Mouse (Mus musculus) forebrain, embryonic 16.5 days (tissue): ENCODE measurements at regions not wholly inside any gene's neighbourhood (a gene's known extent, or its start where the extent isn't known, plus 50 kb on each side); places are given as distances from the start of the nearest gene placed in this dataset.
"Not testable (repeated sequence)": the region's sequence is repeated elsewhere in the genome, so short reads cannot be mapped to it uniquely, and the experiment has no call there.

Experiments used
- ATAC-seq: fragments of 200-750 bp; cut with Nextera tagmentation; 2 replicates; pipeline ENCODE4 v1.8.0; 2017; ENCODE audit warnings: mild to moderate bottlenecking, moderate library complexity
- H3K27ac ChIP-seq: fragments of 300-500 bp; sonication (generic); 2 replicates; pipeline ENCODE4 v1.5.1; 2014; ENCODE audit warnings: low read length, control low read depth
- H3K27me3 ChIP-seq: fragments of 300-500 bp; sonication (generic); replicated peaks from 2 replicates; pipeline ENCODE4 v1.6.1; 2014; ENCODE audit warnings: low read length; ENCODE audit not compliant: control insufficient read depth, insufficient read depth
- H3K36me3 ChIP-seq: fragments of 300-500 bp; sonication (generic); 2 replicates; pipeline ENCODE4 v1.6.1; 2014; ENCODE audit not compliant: control insufficient read depth, insufficient read depth
- H3K4me1 ChIP-seq: fragments of 300-500 bp; sonication (generic); replicated peaks from 2 replicates; pipeline ENCODE4 v1.6.1; 2014; ENCODE audit warnings: low read length; ENCODE audit not compliant: control insufficient read depth, insufficient read depth
- H3K4me2 ChIP-seq: fragments of 300-500 bp; sonication (generic); 2 replicates; pipeline ENCODE4 v1.6.1; 2014; ENCODE audit warnings: mild to moderate bottlenecking, low read length, control low read depth
- H3K4me3 ChIP-seq: fragments of 300-500 bp; sonication (generic); replicated peaks from 2 replicates; pipeline ENCODE4 v1.5.1; 2014; ENCODE audit warnings: mild to moderate bottlenecking, low read length, control low read depth
- H3K9ac ChIP-seq: fragments of 300-500 bp; sonication (generic); replicated peaks from 2 replicates; pipeline ENCODE4 v1.6.1; 2014; ENCODE audit warnings: low read depth, low read length, control low read depth
- H3K9me3 ChIP-seq: fragments of 300-500 bp; sonication (generic); 2 replicates; pipeline ENCODE4 v1.6.1; 2016; ENCODE audit warnings: low read length; ENCODE audit not compliant: control insufficient read depth
- WGBS: fragments of 180-500 bp; shearing (Covaris S2); extraction: QIAGEN DNeasy Blood & Tissue Kit; methylation state at CpG from one replicate; pipeline ENCODE4 v1.1.7; 2014; 5-methylcytosine and 5-hydroxymethylcytosine counted together

- H3K36me3 ChIP-seq = no peaks in the 10 kb centered on the region
- no peak overlapping the region for H3K4me2 ChIP-seq
- H3K27ac ChIP-seq = no peak overlapping the region
- no peak for ATAC-seq
- H3K9me3 ChIP-seq = no peaks in the 10 kb centered on the region
- no peaks in the 10 kb centered on the region for H3K27me3 ChIP-seq
- no peak overlapping the region for H3K4me3 ChIP-seq
- no peak overlapping the region for H3K9ac ChIP-seq
- WGBS = 94% methylated on average over 5 of the region's 5 CpGs
- peaks cover 8% of the 10 kb centered on the region for H3K4me1 ChIP-seq
Measured at GRCm38 (mm10) chr1:166903417-166903816, 97.8 kb upstream of the Fam78b start.

DNA sequence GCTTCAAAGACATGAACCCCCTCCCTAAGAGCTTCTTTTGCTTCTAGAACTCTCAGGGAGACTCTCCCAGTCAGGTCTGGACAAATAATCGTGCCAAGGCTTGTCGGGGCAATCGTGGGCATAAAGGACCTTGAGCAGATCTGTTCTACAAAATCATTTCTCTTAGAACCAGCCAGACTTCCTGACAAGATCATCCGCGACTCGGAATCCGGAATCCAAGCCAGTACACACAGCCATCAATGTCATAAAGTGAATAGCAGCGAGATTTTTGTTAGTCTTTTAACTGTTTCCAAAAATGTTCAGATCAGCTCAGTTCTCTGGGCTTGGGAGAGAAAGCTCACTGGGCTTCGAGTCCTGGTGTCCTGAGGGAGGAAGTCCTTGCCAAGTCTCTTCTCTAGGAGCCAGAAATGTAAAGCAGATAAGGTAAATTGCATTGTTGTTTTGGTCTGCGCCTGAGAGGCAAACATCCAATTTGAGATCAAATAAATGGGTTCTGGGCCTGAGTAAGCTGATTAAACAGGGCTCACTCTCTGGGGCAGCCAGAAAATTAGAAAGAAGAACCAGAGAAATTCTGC lies 92.9 kb upstream of the Fam78b start:
- no peaks in the 10 kb centered on the region for H3K9me3 ChIP-seq
- H3K27me3 ChIP-seq = no peaks in the 10 kb centered on the region
- no peaks in the 10 kb centered on the region for H3K4me1 ChIP-seq
- ATAC-seq = no peak
- no peaks in the 10 kb centered on the region for H3K36me3 ChIP-seq
- 67% methylated on average over 10 of the region's 10 CpGs for WGBS
- H3K4me2 ChIP-seq = no peak overlapping the region
- no peak overlapping the region for H3K27ac ChIP-seq
- no peak overlapping the region for H3K4me3 ChIP-seq
- no peak overlapping the region for H3K9ac ChIP-seq

GRCm38 (mm10) chr1:166912195-166912594 lies 89.0 kb upstream of the Fam78b start:
- WGBS = 100% methylated on average over 7 of the region's 10 CpGs
- H3K4me3 ChIP-seq = not testable (repeated sequence)

DNA sequence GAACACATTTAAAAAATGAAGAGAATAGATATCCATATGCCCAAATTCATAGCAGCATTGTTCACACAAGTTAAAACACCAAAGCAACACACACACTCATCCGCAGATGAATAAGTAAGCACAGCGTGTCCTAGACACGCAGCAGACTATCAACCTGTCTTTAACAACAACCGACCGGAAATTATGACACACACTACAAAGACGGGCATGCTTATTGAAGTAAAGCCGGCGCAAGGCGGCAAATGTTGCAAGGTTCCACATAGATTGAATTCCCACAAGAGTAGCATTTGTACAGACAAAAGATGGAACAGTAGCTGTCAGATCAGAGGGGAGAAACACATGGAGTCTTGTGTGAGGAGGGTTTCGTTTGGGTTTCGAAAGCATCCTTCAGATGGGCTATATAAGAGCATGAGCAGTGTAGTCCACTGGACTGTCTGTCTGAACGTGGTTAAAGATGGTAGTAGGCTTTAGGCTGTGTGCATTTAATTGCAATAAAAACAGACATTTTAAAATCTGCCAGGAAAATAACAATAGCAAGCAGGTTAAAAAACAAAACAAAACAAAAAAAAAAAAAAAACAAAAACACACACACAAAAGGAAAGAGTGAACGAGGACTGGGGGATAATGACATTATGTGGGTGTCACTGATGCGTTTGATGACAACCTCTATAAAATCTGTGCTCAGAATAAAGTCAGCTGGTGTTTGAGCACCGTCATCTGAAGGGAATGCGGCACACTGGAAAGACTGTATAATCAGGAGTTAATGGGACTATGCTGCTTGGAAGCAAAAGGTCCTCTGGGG lies 78.1 kb upstream of the Fam78b start:
- Histone ChIP-seq H3K4me3 (no peak overlapping the region), H3K36me3 (no peaks in the 10 kb centered on the region), H3K4me2 (no peak overlapping the region), H3K27ac (no peak overlapping the region), H3K9ac (no peak overlapping the region), H3K4me1 (peaks cover 5% of the 10 kb centered on the region; the same call in 1 of the 2 replicates), H3K9me3 (no peaks in the 10 kb centered on the region), H3K27me3 (no peaks in the 10 kb centered on the region)
- ATAC-seq = no peak
- 68% methylated on average over 16 of the region's 16 CpGs for WGBS

More at GRCm38 (mm10) chr1:166912195-166912594, 89.0 kb upstream of the Fam78b start:
- not testable (repeated sequence) for ATAC-seq, H3K27ac ChIP-seq, H3K36me3 ChIP-seq, H3K4me2 ChIP-seq, H3K27me3 ChIP-seq, H3K9ac ChIP-seq, H3K9me3 ChIP-seq, H3K4me1 ChIP-seq

DNA sequence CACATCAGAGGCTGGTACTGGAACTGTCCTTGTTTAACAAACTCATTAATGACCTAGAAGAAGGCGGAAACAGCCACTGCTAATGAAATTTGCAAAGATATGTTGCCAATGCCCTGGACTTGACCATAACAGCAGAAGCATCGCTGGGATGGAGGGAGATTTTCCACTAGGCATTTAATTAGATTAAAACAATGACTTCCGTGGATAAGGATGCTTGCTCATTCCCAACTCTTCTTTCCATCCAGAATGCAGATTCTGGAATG lies 77.6 kb upstream of the Fam78b start:
- Histone ChIP-seq H3K4me3 (no peak overlapping the region), H3K9me3 (no peaks in the 10 kb centered on the region), H3K27me3 (no peaks in the 10 kb centered on the region), H3K36me3 (no peaks in the 10 kb centered on the region), H3K4me2 (no peak overlapping the region), H3K9ac (no peak overlapping the region), H3K27ac (no peak overlapping the region), H3K4me1 (peaks cover 5% of the 10 kb centered on the region; the same call in 1 of the 2 replicates)
- no peak for ATAC-seq
- WGBS = 47% methylated on average over 3 of the region's 3 CpGs

DNA sequence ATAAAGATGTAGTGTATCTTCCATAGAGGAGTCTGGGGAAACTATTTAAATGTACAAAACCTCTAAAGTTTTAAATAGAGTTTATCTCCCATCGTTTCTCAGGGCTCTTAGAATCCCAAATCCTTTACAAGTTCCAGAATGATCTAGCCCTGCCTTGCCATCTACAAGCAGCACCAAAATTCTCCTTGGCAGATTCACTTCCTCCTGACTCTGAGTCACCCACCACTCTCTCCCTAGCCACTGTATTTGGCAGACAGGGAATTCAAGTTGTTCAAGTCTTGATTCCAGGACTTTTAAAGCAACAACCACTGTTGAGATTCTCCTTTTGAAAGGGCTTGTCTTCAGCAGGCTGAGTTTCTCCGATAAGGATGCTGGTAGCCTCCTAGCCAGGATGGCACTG lies 77.1 kb upstream of the Fam78b start:
- Histone ChIP-seq H3K4me1 (peaks cover 5% of the 10 kb centered on the region; the same call in 1 of the 2 replicates), H3K4me2 (no peak overlapping the region), H3K27ac (no peak overlapping the region), H3K9me3 (no peaks in the 10 kb centered on the region), H3K4me3 (no peak overlapping the region), H3K27me3 (no peaks in the 10 kb centered on the region), H3K36me3 (no peaks in the 10 kb centered on the region), H3K9ac (no peak overlapping the region)
- 93% methylated on average over 2 of the region's 2 CpGs for WGBS
- ATAC-seq = no peak

GRCm38 (mm10) chr1:166926078-166926477 lies 75.1 kb upstream of the Fam78b start:
- peaks cover 5% of the 10 kb centered on the region; the same call in 1 of the 2 replicates for H3K4me1 ChIP-seq
- no peaks in the 10 kb centered on the region for H3K9me3 ChIP-seq
- no peaks in the 10 kb centered on the region for H3K36me3 ChIP-seq
- no peak overlapping the region for H3K4me3 ChIP-seq
- no peak overlapping the region for H3K4me2 ChIP-seq
- ATAC-seq = no peak
- H3K27ac ChIP-seq = no peak overlapping the region
- WGBS = 13% methylated on average over 4 of the region's 4 CpGs
- H3K9ac ChIP-seq = no peak overlapping the region
- no peaks in the 10 kb centered on the region for H3K27me3 ChIP-seq

- not testable (repeated sequence) for ATAC-seq, H3K27me3 ChIP-seq, H3K9me3 ChIP-seq, H3K9ac ChIP-seq, H3K4me1 ChIP-seq, H3K36me3 ChIP-seq
- peak overlapping the region; percentile 39 for H3K4me2 ChIP-seq
- peak overlapping the region; percentile 44; the same call in 1 of the 2 replicates for H3K27ac ChIP-seq
- H3K4me3 ChIP-seq = peak overlapping the region; percentile 34
- 52% methylated on average over 9 of the region's 9 CpGs for WGBS
Measured at GRCm38 (mm10) chr1:166939744-166940143, 61.5 kb upstream of the Fam78b start.

GRCm38 (mm10) chr1:166940146-166941076 lies 60.8 kb upstream of the Fam78b start:
- not testable (repeated sequence) for H3K27me3 ChIP-seq, H3K9ac ChIP-seq, H3K4me1 ChIP-seq, H3K36me3 ChIP-seq, H3K9me3 ChIP-seq
- peak; percentile 91 for ATAC-seq
- WGBS = 46% methylated on average over 31 of the region's 31 CpGs
- Histone ChIP-seq H3K27ac (peak overlapping the region; percentile 44; the same call in 1 of the 2 replicates), H3K4me3 (peak overlapping the region; percentile 34), H3K4me2 (peak overlapping the region; percentile 39)
